Mouse (Mus musculus): Measurements from ENCODE around the gene Chst15. TPM values are rescaled to one million over a fixed set of nuclear protein-coding genes. Genes with fewer than 3 reads are reported as not detected.
A peak's percentile ranks its signal among the peaks of the same experiment; 100 is the strongest.

The Chst15 gene
- polyA plus RNA-seq, 1 experiment from 2014 or later = 25.6 TPM

DNA sequence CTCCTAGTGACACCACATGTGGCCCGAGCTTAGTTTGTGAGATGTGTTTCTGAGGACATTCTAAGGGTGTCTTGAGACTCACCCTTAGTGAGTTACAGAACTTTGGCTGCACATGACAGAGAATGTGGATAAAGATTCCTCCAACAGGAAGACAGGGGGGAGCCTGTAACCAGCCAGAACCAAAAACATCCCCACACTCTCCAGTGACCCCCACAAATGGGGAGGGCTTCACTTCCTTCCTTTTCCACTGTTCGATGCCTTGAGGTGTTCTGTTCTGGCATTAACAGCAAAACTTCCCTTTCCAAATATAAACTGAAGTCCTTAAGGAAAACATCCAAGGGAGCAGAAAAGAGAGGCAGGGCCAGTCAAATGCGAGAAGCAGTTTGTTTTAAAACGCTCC, 79.8 kb downstream of the Chst15 start:
- 66% methylated on average over 4 of the region's 4 CpGs for WGBS
- Histone ChIP-seq H3K4me2 (replicated peaks) (no peak overlapping the region), H3K9me3 (replicated peaks) (no peaks in the 10 kb centered on the region), H3K9ac (no peak overlapping the region), H3K4me3 (replicated peaks) (no peak overlapping the region), H3K4me1 (peaks cover 10% of the 10 kb centered on the region), H3K36me3 (peaks cover 35% of the 10 kb centered on the region), H3K27me3 (no peaks in the 10 kb centered on the region), H3K27ac (replicated peaks) (no peak overlapping the region)
- no peak for ATAC-seq (ENCODE audit: insufficient number of reproducible peaks, low FRiP score, low TSS enrichment, low read depth)

DNA sequence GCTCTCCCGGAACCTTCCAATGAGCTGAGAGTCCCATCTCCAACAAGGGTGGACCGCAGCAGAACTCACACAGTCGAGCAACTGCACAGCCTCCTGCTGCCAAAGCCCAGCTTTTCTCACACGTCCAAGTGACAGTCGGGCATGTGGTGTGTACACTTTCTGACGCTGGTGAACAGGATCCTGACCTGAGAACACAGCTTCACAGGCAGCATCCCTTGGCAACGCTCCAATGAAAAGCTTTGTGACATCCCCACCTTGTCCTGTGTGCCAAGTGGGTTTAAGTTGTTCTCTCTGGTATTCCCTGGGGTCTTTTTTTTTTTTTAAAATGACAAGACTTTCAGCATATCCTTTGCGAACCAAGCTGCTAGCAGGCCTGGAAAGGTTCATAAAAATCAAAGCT, 80.2 kb downstream of the Chst15 start:
- Histone ChIP-seq H3K4me3 (replicated peaks) (no peak overlapping the region), H3K4me2 (replicated peaks) (no peak overlapping the region)
- 66% methylated on average over 8 of the region's 8 CpGs for WGBS

DNA sequence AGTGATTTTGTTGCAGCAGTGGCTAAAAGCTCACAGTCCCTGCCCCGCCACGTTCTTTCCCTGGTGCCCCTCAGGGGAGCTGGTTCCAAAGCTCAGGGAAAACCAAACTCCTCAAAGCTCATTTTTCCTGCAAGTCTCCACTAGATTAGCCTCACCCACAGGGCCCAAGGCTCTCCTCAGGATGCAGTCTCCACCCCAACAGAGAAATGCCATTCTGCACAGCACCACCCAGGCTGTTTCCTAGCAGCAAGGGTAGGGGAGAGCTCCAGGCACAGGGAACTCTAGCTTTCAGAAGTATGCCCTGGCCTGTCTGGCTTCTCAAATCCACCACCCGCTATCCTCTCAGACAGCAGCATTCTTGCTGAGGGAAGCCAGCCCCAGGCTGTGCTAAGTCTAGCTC, 82.8 kb downstream of the Chst15 start:
- Histone ChIP-seq H3K9ac (no peak overlapping the region), H3K4me2 (replicated peaks) (no peak overlapping the region), H3K27me3 (no peaks in the 10 kb centered on the region), H3K36me3 (peaks cover 26% of the 10 kb centered on the region), H3K27ac (replicated peaks) (peak overlapping the region; percentile 68), H3K9me3 (replicated peaks) (no peaks in the 10 kb centered on the region), H3K4me1 (peaks cover 14% of the 10 kb centered on the region), H3K4me3 (replicated peaks) (no peak overlapping the region)
- ATAC-seq (ENCODE audit: insufficient number of reproducible peaks, low FRiP score, low TSS enrichment, low read depth) = 0 out of 2 replicates have a peak, but pooled peaks have one; percentile 25
- 36% methylated on average over 3 of the region's 3 CpGs for WGBS

More for the DNA sequence above, 80.2 kb downstream of the Chst15 start:
- Histone ChIP-seq H3K36me3 (peaks cover 33% of the 10 kb centered on the region), H3K4me1 (peaks cover 10% of the 10 kb centered on the region), H3K27ac (replicated peaks) (no peak overlapping the region), H3K9ac (no peak overlapping the region), H3K27me3 (no peaks in the 10 kb centered on the region), H3K9me3 (replicated peaks) (no peaks in the 10 kb centered on the region)
- no peak for ATAC-seq (ENCODE audit: insufficient number of reproducible peaks, low FRiP score, low TSS enrichment, low read depth)

DNA sequence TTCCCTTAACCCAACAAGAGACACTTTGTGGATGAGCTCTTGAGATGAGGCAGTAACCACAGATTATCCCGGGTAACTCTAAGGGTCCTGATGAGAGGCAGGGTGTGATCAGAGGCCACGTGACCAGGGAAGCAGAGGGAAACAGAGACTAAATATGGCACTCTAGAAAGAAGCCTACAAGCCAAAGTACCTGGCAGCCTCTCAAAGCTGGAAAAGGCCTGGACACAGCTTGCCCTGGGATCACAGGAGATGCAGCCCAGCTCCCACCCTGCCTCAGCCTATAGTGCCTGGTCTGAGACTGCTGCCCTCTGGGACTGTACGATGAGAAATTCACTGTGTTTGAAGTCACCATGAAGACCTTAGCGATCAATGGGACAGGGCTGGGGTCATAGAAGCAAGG, 83.3 kb downstream of the Chst15 start:
- H3K4me1 ChIP-seq = peaks cover 14% of the 10 kb centered on the region
- H3K9ac ChIP-seq = no peak overlapping the region
- no peaks in the 10 kb centered on the region for H3K9me3 ChIP-seq (replicated peaks)
- ATAC-seq (ENCODE audit: insufficient number of reproducible peaks, low FRiP score, low TSS enrichment, low read depth) = no peak
- H3K4me2 ChIP-seq (replicated peaks) = no peak overlapping the region
- WGBS = 76% methylated on average over 4 of the region's 4 CpGs
- no peaks in the 10 kb centered on the region for H3K27me3 ChIP-seq
- H3K27ac ChIP-seq (replicated peaks) = peak overlapping the region; percentile 68
- H3K36me3 ChIP-seq = peaks cover 21% of the 10 kb centered on the region; the same call in 1 of the 2 replicates
- no peak overlapping the region for H3K4me3 ChIP-seq (replicated peaks)

DNA sequence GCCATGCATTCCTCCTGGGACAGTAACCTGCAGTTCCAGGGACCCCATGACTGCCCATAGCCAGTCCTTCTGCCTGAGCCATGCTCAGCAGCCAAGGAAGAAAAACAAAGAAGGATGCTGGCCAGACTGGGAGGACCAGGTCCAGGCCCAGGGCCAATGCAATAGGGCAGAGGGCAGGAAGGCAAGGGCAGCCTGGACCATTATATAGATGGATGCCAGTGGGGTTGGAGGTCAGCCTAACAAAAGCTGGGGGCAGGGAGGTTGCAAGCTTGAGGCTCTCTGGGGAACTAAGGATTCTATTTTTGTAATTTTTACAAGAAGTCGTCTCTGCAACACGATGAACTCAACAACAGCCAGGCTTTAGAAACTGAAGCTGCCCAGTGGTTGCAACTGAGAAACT, 84.1 kb downstream of the Chst15 start:
- Histone ChIP-seq H3K4me1 (peaks cover 14% of the 10 kb centered on the region), H3K36me3 (peaks cover 18% of the 10 kb centered on the region; the same call in 1 of the 2 replicates), H3K27ac (replicated peaks) (no peak overlapping the region), H3K27me3 (no peaks in the 10 kb centered on the region), H3K9ac (no peak overlapping the region), H3K4me2 (replicated peaks) (no peak overlapping the region), H3K4me3 (replicated peaks) (no peak overlapping the region), H3K9me3 (replicated peaks) (no peaks in the 10 kb centered on the region)
- no peak for ATAC-seq (ENCODE audit: insufficient number of reproducible peaks, low FRiP score, low TSS enrichment, low read depth)
- WGBS = 53% methylated on average over 2 of the region's 2 CpGs

DNA sequence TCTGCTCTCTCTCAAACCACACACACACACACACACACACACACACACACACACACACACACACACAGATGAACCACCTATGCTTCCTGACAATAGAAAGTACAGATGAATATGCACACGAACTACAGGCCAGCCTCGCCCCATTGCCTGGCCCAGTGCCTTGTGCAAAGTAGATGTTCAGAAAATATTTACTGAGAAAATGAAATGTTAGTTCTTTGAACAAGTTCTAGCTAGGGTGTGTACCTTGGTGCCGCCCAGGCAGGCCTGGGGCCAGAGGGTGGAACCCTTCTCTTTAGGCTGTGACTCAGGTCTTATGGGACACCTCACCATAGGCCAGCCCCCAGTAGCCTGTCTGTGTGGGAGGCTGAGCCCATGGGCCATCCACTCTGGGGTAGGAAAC, 85.6 kb downstream of the Chst15 start:
- H3K4me3 ChIP-seq (replicated peaks) = no peak overlapping the region
- H3K36me3 ChIP-seq = 0 out of 2 replicates have a peak, but pooled peaks cover 7% of the 10 kb centered on the region
- 76% methylated on average over 3 of the region's 3 CpGs for WGBS
- H3K27me3 ChIP-seq = no peaks in the 10 kb centered on the region
- no peak overlapping the region for H3K9ac ChIP-seq
- H3K4me2 ChIP-seq (replicated peaks) = no peak overlapping the region
- no peaks in the 10 kb centered on the region for H3K9me3 ChIP-seq (replicated peaks)
- H3K27ac ChIP-seq (replicated peaks) = 0 out of 2 replicates have a peak overlapping the region, but pooled peaks have one; percentile 39
- ATAC-seq (ENCODE audit: insufficient number of reproducible peaks, low FRiP score, low TSS enrichment, low read depth) = 0 out of 2 replicates have a peak, but pooled peaks have one; percentile 16
- peaks cover 25% of the 10 kb centered on the region for H3K4me1 ChIP-seq

DNA sequence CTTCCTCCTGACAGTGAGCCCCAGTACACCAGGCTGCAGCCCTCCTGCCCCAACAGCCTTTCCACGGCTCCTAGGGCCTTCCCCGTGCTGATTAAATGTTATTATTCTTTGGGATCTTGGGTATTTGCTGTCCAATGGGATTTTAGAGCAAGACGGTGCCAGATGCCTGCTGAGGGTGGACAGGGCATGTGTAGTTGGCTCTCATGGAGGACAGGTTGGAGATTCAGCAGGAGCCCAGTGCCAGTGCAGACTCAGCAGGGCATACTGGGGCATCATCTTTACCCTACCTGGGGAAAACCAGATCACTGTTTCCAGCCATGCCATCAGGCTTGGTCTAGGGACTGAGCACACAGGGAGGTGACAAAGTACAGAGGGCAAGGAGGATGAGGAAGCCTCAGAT, 86.1 kb downstream of the Chst15 start:
- no peak overlapping the region for H3K9ac ChIP-seq
- H3K4me1 ChIP-seq = peaks cover 25% of the 10 kb centered on the region
- no peak overlapping the region for H3K4me2 ChIP-seq (replicated peaks)
- H3K9me3 ChIP-seq (replicated peaks) = no peaks in the 10 kb centered on the region
- 0 out of 2 replicates have a peak, but pooled peaks cover 4% of the 10 kb centered on the region for H3K36me3 ChIP-seq
- H3K27ac ChIP-seq (replicated peaks) = no peak overlapping the region
- no peak overlapping the region for H3K4me3 ChIP-seq (replicated peaks)
- ATAC-seq (ENCODE audit: insufficient number of reproducible peaks, low FRiP score, low TSS enrichment, low read depth) = no peak
- 80% methylated on average over 3 of the region's 3 CpGs for WGBS
- H3K27me3 ChIP-seq = no peaks in the 10 kb centered on the region

DNA sequence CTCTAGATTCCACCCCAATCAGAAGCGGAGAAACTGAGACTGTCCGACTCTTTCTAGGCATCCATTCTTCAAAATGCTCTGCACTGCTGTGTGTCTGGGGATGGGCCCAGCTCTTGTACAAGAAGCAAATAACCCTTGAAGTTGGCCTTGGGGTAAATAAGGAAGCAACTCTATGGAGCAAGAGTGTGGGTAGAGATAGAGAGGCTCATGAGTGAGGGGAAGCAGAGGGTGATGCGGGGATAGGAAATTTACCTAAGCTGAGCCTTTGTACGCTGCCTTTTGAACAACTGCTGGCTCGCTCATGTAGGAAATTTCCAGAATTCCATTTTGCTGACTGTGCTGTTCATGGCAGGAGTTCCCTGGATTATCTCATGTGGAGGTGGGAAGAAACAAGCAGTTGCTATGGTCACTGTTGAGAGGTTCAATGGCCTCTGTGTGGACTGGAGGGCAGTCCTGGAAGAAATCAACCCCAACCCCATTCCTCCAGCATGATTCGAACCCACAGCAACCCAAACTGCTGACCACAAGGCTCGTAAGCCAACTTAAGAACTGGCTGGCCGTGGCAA, 89.9 kb downstream of the Chst15 start:
- Histone ChIP-seq H3K4me2 (replicated peaks) (no peak overlapping the region), H3K4me1 (peaks cover 25% of the 10 kb centered on the region), H3K4me3 (replicated peaks) (no peak overlapping the region), H3K27ac (replicated peaks) (no peak overlapping the region), H3K27me3 (0 out of 2 replicates have a peak, but pooled peaks cover 8% of the 10 kb centered on the region), H3K9ac (no peak overlapping the region), H3K9me3 (replicated peaks) (no peaks in the 10 kb centered on the region), H3K36me3 (no peaks in the 10 kb centered on the region)
- no peak for ATAC-seq (ENCODE audit: insufficient number of reproducible peaks, low FRiP score, low TSS enrichment, low read depth)
- WGBS = 81% methylated on average over 8 of the region's 8 CpGs

DNA sequence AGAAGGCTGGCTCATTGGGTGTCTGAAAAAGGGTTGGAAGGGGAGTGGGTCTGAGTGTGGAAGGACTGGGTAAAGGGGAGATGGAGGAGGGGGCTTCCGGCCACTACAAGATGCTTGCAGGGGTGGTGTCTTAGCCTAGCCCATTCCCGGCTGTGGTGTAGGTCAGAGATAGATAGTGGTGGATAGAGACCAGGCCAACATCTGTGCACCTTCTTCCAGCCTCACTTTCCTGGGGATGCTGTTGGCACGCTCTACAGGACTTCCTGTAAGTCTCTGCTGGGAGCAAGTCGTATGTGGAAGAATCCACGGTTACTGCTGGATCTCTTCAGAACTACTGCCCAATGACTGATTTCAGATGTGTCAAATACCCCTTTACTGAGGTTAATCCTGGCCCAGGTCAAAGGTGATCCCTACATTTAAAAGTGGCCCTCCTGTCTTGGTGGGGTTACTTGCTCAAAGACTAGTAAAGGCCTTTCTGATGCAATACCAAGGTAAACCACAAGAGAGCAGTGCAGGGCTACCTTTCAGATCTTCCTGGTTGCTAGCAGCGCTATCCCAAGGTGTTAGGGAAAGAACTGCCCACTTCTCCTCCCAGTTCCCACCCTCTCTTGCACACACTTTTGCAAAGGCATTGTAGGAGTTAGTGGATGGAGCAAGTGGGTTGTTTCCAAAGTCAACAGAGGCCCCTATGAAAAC, 90.5 kb downstream of the Chst15 start:
- ATAC-seq (ENCODE audit: insufficient number of reproducible peaks, low FRiP score, low TSS enrichment, low read depth) = peak; percentile 17; the same call in 1 of the 2 replicates
- H3K4me1 ChIP-seq = peaks cover 25% of the 10 kb centered on the region
- 0 out of 2 replicates have a peak, but pooled peaks cover 8% of the 10 kb centered on the region for H3K27me3 ChIP-seq
- H3K4me3 ChIP-seq (replicated peaks) = no peak overlapping the region
- H3K9ac ChIP-seq = no peak overlapping the region
- no peak overlapping the region for H3K27ac ChIP-seq (replicated peaks)
- no peaks in the 10 kb centered on the region for H3K36me3 ChIP-seq
- H3K4me2 ChIP-seq (replicated peaks) = no peak overlapping the region
- no peaks in the 10 kb centered on the region for H3K9me3 ChIP-seq (replicated peaks)
- WGBS = 55% methylated on average over 6 of the region's 6 CpGs

DNA sequence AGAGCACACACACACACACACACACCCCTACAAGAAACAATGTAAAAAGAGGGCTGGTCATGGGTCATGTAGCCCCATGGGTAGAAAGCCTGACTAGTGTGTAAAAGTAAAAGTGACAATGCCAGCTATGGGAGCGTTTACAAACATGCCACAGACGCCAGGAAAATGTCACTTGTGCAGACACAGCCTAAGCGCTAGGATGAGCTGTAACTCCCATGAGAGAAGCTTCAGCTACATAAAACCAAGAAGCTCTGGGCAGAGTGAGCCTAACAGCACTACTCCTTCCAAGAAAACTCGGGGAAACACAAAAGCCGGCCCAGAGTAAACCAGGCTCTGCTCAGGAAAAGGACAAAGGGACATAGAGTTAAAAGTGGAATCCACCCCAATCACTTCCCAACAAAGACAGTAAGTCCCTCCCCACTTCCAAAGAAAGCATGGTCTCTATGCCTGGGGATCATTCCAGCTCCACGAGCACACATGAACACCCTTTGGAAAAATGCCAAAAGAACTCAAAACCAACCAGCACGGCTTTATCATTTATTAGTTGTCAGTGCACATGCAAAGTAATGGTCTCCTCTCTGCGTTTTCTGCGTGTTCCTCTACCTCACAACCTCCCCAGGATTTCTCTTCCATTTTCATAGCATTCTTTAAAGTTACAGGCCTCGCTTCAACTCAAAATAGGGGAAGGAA, 93.4 kb downstream of the Chst15 start:
- Histone ChIP-seq H3K4me3 (replicated peaks) (no peak overlapping the region), H3K27me3 (0 out of 2 replicates have a peak, but pooled peaks cover 8% of the 10 kb centered on the region), H3K4me2 (replicated peaks) (no peak overlapping the region), H3K9me3 (replicated peaks) (no peaks in the 10 kb centered on the region), H3K27ac (replicated peaks) (no peak overlapping the region), H3K4me1 (peaks cover 20% of the 10 kb centered on the region), H3K9ac (no peak overlapping the region), H3K36me3 (no peaks in the 10 kb centered on the region)
- 35% methylated on average over 10 of the region's 10 CpGs for whole genome bisulfite sequencing
- no peak for ATAC-seq (ENCODE audit: insufficient number of reproducible peaks, low FRiP score, low TSS enrichment, low read depth)

DNA sequence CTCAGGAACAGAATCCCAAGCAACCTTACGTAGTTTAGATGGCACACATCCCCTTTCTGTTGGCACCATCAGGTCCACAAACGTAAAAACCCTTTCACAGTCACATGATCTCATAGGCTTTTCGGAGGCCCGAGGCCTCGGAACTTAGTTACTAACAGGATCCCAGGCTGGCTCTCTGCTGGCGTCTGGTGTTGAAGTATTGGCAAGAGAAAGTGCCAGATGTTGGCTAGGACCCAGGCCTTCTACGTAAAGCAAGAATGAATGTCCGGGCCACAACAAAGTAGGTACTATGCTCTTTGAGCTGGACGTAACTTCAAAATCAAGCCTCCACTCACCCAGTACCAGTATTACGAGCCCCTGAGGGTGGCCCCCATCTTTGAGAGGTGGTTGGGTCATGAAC, 103.0 kb downstream of the Chst15 start:
- Histone ChIP-seq H3K27me3 (no peaks in the 10 kb centered on the region), H3K9me3 (replicated peaks) (no peaks in the 10 kb centered on the region), H3K36me3 (no peaks in the 10 kb centered on the region), H3K9ac (no peak overlapping the region), H3K27ac (replicated peaks) (no peak overlapping the region), H3K4me1 (peaks cover 9% of the 10 kb centered on the region; the same call in 1 of the 2 replicates), H3K4me3 (replicated peaks) (no peak overlapping the region), H3K4me2 (replicated peaks) (no peak overlapping the region)
- 58% methylated on average over 10 of the region's 10 CpGs for WGBS
- no peak for ATAC-seq (ENCODE audit: insufficient number of reproducible peaks, low FRiP score, low TSS enrichment, low read depth)

All from embryonic facial prominence, embryonic 15.5 days (tissue).